Mouse (Mus musculus) liver, postnatal 0 days (tissue): ENCODE results near the gene Mcu. TPM values are rescaled to one million over a fixed set of nuclear protein-coding genes. Genes with fewer than 3 reads are reported as not detected.
A peak's percentile ranks its signal among the peaks of the same experiment; 100 is the strongest.

Experiments
- ATAC-seq: fragments of 200-750 bp; cut with Nextera tagmentation; 2 replicates; pipeline ENCODE4 v1.8.0; 2017; ENCODE audit warnings: mild to moderate bottlenecking, moderate library complexity
- DNase-seq: peaks from one replicate; pipeline ENCODE4 v3.0.0-alpha.2; 2016
- H3K27ac ChIP-seq: fragments of 300-500 bp; sonication (generic); 2 replicates; pipeline ENCODE4 v1.5.1; 2014; ENCODE audit warnings: antibody characterized with exemption, moderate library complexity, mild to moderate bottlenecking, low read depth
- H3K27me3 ChIP-seq: fragments of 300-500 bp; sonication (generic); 2 replicates; pipeline ENCODE4 v1.6.1; 2014; ENCODE audit warnings: low read length, control low read depth, mixed read lengths; ENCODE audit not compliant: insufficient read depth
- H3K36me3 ChIP-seq: fragments of 300-500 bp; sonication (generic); replicated peaks from 2 replicates; pipeline ENCODE4 v1.6.1; 2014; ENCODE audit warnings: mild to moderate bottlenecking, control low read depth, low read length, moderate library complexity, mixed read lengths; ENCODE audit not compliant: insufficient read depth
- H3K4me1 ChIP-seq: fragments of 300-500 bp; sonication (generic); 2 replicates; pipeline ENCODE4 v1.6.1; 2014; ENCODE audit warnings: antibody characterized with exemption, mild to moderate bottlenecking, control low read depth; ENCODE audit not compliant: insufficient read depth
- H3K4me2 ChIP-seq: fragments of 300-500 bp; sonication (generic); 2 replicates; pipeline ENCODE4 v1.6.1; 2014; ENCODE audit warnings: low read depth, mild to moderate bottlenecking, low read length, moderate library complexity, mixed read lengths
- H3K4me3 ChIP-seq: fragments of 300-500 bp; sonication (generic); 2 replicates; pipeline ENCODE4 v1.5.1; 2014; ENCODE audit warnings: low read depth, low read length
- H3K9ac ChIP-seq: fragments of 300-500 bp; sonication (generic); replicated peaks from 2 replicates; pipeline ENCODE4 v1.6.1; 2014; ENCODE audit warnings: mild to moderate bottlenecking, moderate library complexity
- H3K9me3 ChIP-seq: fragments of 300-500 bp; sonication (generic); 2 replicates; pipeline ENCODE4 v1.6.1; 2016; ENCODE audit warnings: mild to moderate bottlenecking, control low read depth, low read length, mixed read lengths
- CTCF ChIP-seq: sonication (generic); IDR thresholded peaks from 2 replicates; pipeline ENCODE4 v1.5.1; 2016; ENCODE audit warnings: antibody characterized with exemption, low read depth
- EP300 ChIP-seq: IDR thresholded peaks from 2 replicates; pipeline ENCODE4 v1.6.1; 2016; ENCODE audit warnings: antibody characterized with exemption, low read depth, mild to moderate bottlenecking
- WGBS: fragments of 180-500 bp; shearing (Covaris S2); extraction: QIAGEN DNeasy Blood & Tissue Kit; methylation state at CpG from one replicate; pipeline ENCODE4 v1.1.7; 2014; ENCODE audit not compliant: insufficient replicate concordance; 5-methylcytosine and 5-hydroxymethylcytosine counted together
- polyA plus RNA-seq: library from polyadenylated mRNA; unstranded; fragments of >200 nt; fragmentation: Nextera tagmentation; extraction: Ambion mirVana; gene quantifications from 2 replicates; pipeline ENCODE4 v1.2.1, GENCODE M21; 2015

The Mcu gene
- polyA plus RNA-seq, 1 experiment from 2014 or later = 13.5 TPM

GRCm38 (mm10) chr10:59402899-59403792 is 213.3 kb downstream of the Mcu start, which contains the start of gene Pla2g12b:
Gene Pla2g12b, plus strand, starts transcription at chr10:59403660.
- DNase-seq (peak; percentile 52), ATAC-seq (peak; percentile 95)
- peak within 1 kb of the TSS; percentile 93 for H3K27ac ChIP-seq
- no peaks in the 10 kb centered on the region for H3K9me3 ChIP-seq
- H3K4me1 ChIP-seq = peaks cover 10% of the 10 kb centered on the region; the same call in 1 of the 2 replicates
- H3K36me3 ChIP-seq = no peaks in the 10 kb centered on the region
- TF ChIP-seq EP300 = no peak
- TF ChIP-seq CTCF = no peak
- H3K9ac ChIP-seq = peak within 1 kb of the TSS; percentile 69
- WGBS = 47% methylated on average over 21 of the region's 21 CpGs
- H3K4me3 ChIP-seq = peak within 1 kb of the TSS; percentile 52
- H3K27me3 ChIP-seq = no peaks in the 10 kb centered on the region
- peak within 1 kb of the TSS; percentile 64 for H3K4me2 ChIP-seq

Other genes starting within 250 kb of the Mcu start
- gene Gm10273, start 221.1 kb downstream of the Mcu start, polyA plus RNA-seq = 4.1 and 8.4 TPM in 2 replicates
- 58.4 and 61.3 TPM in 2 replicates for gene Pla2g12b, start 213.0 kb downstream of the Mcu start, polyA plus RNA-seq
- gene Oit3, start 174.9 kb downstream of the Mcu start, polyA plus RNA-seq = 26.8 and 28.1 TPM in 2 replicates
- not detected in 2 replicates for gene Gm10322, start 629 bp downstream of the Mcu start, polyA plus RNA-seq
- 24.8 and 26.4 TPM in 2 replicates for gene Micu1, start 85.8 kb upstream of the Mcu start, polyA plus RNA-seq